Mouse (Mus musculus) liver, embryonic 14.5 days (tissue): Measurements from ENCODE around the gene Slc5a4b.

Source experiments
- CTCF ChIP-seq: IDR thresholded peaks from 2 replicates; pipeline ENCODE4 v1.5.1; 2016; ENCODE audit warnings: antibody characterized with exemption, low read depth, control low read depth
- EP300 ChIP-seq: IDR thresholded peaks from 2 replicates; pipeline ENCODE4 v1.6.1; 2016; ENCODE audit warnings: antibody characterized with exemption, low read depth

DNA sequence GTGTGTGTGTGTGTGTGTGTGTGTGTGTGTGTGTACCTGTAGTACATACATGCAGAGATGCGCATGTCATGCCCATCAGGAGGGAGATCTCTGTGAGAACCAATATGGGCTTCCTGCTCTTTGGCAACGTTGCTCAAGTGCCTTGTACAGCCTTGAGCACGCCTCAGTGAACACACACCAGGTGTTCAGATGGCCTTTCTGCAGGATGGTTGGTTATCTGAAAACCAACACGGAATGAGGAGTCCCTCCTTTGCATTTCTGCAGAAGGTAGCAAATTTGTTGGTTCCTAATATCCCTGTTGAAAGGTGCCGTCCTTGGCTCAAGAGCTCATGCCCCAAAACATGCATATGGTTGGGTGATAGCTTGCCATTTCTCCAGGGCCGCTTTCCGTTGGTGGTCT is 45.1 kb upstream of the Slc5a4b start:
- no peak for TF ChIP-seq EP300
- no peak for TF ChIP-seq CTCF
